Mouse (Mus musculus) thymus, adult 2 months (tissue): ENCODE measurements around the gene Fndc3a.

Source experiments
- CTCF ChIP-seq: fragments of 200-500 bp; IDR thresholded peaks from 2 replicates; pipeline ENCODE4 v1.5.1; 2012; ENCODE audit warnings: mild to moderate bottlenecking, control low read depth, low read length, moderate library complexity, borderline replicate concordance; ENCODE audit not compliant: control insufficient read depth, poor library complexity, insufficient read depth; ENCODE audit errors: extremely low read depth
- POLR2A ChIP-seq: fragments of 200-500 bp; IDR thresholded peaks from 2 replicates; pipeline ENCODE4 v1.6.1; 2012; ENCODE audit warnings: mild to moderate bottlenecking, low read length, control low read depth, moderate library complexity; ENCODE audit not compliant: control insufficient read depth, poor library complexity, insufficient read depth; ENCODE audit errors: extremely low read depth

DNA sequence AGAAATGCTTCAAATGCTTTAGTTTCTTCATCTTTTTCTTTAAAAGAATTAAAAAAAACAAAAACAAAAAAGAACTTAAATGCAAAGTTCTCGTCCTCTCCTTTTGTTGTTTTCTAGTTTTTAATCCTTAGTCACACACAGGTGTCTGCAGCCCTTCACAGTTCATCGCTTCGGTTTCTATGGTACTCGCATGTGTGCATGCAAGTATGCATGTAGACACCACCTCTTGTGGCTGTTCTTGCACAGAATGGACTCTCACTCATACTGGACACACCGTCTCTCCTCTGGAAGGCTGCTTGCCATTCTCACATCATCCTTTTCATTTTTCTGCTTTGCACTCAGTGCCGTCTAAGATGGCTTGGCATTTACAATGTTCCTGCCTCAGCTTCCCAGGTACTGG lies 126.8 kb downstream of the Fndc3a start:
- TF ChIP-seq CTCF = no peak
- TF ChIP-seq POLR2A = no peak
